Mouse (Mus musculus) liver, postnatal 0 days (tissue): ENCODE results near the gene Kiss1r. TPM values are rescaled to one million over a fixed set of nuclear protein-coding genes. Genes with fewer than 3 reads are reported as not detected.

ENCODE experiments used
- ATAC-seq: fragments of 200-750 bp; cut with Nextera tagmentation; 2 replicates; pipeline ENCODE4 v1.8.0; 2017; ENCODE audit warnings: mild to moderate bottlenecking, moderate library complexity
- DNase-seq: peaks from one replicate; pipeline ENCODE4 v3.0.0-alpha.2; 2016
- H3K27ac ChIP-seq: fragments of 300-500 bp; sonication (generic); 2 replicates; pipeline ENCODE4 v1.5.1; 2014; ENCODE audit warnings: antibody characterized with exemption, moderate library complexity, mild to moderate bottlenecking, low read depth
- H3K27me3 ChIP-seq: fragments of 300-500 bp; sonication (generic); 2 replicates; pipeline ENCODE4 v1.6.1; 2014; ENCODE audit warnings: low read length, control low read depth, mixed read lengths; ENCODE audit not compliant: insufficient read depth
- H3K36me3 ChIP-seq: fragments of 300-500 bp; sonication (generic); replicated peaks from 2 replicates; pipeline ENCODE4 v1.6.1; 2014; ENCODE audit warnings: mild to moderate bottlenecking, control low read depth, low read length, moderate library complexity, mixed read lengths; ENCODE audit not compliant: insufficient read depth
- H3K4me1 ChIP-seq: fragments of 300-500 bp; sonication (generic); 2 replicates; pipeline ENCODE4 v1.6.1; 2014; ENCODE audit warnings: antibody characterized with exemption, mild to moderate bottlenecking, control low read depth; ENCODE audit not compliant: insufficient read depth
- H3K4me2 ChIP-seq: fragments of 300-500 bp; sonication (generic); 2 replicates; pipeline ENCODE4 v1.6.1; 2014; ENCODE audit warnings: low read depth, mild to moderate bottlenecking, low read length, moderate library complexity, mixed read lengths
- H3K4me3 ChIP-seq: fragments of 300-500 bp; sonication (generic); 2 replicates; pipeline ENCODE4 v1.5.1; 2014; ENCODE audit warnings: low read depth, low read length
- H3K9ac ChIP-seq: fragments of 300-500 bp; sonication (generic); replicated peaks from 2 replicates; pipeline ENCODE4 v1.6.1; 2014; ENCODE audit warnings: mild to moderate bottlenecking, moderate library complexity
- H3K9me3 ChIP-seq: fragments of 300-500 bp; sonication (generic); 2 replicates; pipeline ENCODE4 v1.6.1; 2016; ENCODE audit warnings: mild to moderate bottlenecking, control low read depth, low read length, mixed read lengths
- CTCF ChIP-seq: sonication (generic); IDR thresholded peaks from 2 replicates; pipeline ENCODE4 v1.5.1; 2016; ENCODE audit warnings: antibody characterized with exemption, low read depth
- EP300 ChIP-seq: IDR thresholded peaks from 2 replicates; pipeline ENCODE4 v1.6.1; 2016; ENCODE audit warnings: antibody characterized with exemption, low read depth, mild to moderate bottlenecking
- WGBS: fragments of 180-500 bp; shearing (Covaris S2); extraction: QIAGEN DNeasy Blood & Tissue Kit; methylation state at CpG from one replicate; pipeline ENCODE4 v1.1.7; 2014; ENCODE audit not compliant: insufficient replicate concordance; 5-methylcytosine and 5-hydroxymethylcytosine counted together
- polyA plus RNA-seq: library from polyadenylated mRNA; unstranded; fragments of >200 nt; fragmentation: Nextera tagmentation; extraction: Ambion mirVana; gene quantifications from 2 replicates; pipeline ENCODE4 v1.2.1, GENCODE M21; 2015

The Kiss1r gene
- polyA plus RNA-seq, 1 experiment from 2014 or later = 0.34 TPM

DNA sequence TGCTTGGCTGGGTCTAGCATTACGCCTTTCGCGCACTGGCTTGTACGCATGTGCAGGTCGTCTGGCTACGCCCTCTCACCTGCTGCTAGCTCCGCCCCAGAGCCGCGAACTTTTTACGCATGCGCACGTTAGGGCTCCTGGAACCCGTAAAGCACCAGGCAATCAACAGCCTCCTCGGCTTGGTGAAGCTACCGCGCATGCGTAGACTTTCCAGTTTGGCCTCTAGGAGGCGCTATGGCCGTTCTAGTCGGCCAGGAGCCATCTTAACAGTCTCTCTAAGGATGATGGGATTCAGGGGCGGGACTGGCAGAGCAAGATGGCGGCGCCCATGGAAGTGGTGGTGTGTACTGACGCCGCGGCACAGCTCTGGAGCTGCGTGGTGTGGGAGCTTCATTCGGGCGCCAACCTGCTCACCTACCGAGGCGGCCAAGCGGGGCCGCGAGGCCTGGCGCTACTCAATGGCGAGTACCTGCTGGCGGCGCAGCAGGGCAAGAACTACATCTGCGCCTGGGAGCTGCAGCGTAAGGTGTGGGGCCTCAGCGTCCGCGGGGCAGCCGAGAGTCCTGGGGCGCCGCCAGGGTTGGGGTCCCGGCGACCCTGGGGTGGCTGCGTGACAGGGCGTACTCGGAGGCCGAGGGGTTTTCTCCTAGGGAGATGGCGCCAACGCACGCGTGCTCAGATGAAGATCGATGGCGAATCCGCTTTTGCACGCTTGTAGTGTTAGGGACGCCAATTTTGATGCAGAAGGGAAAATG is 43.3 kb downstream of the Kiss1r start, which contains the start of gene Wdr18:
Gene Wdr18, plus strand, starts transcription at position 306 of the 755 bp plus-strand sequence.
- no peaks in the 10 kb centered on the region for H3K9me3 ChIP-seq
- peak; percentile 94 for ATAC-seq
- peaks cover 15% of the 10 kb centered on the region for H3K4me1 ChIP-seq
- H3K4me3 ChIP-seq = peak within 1 kb of the TSS; percentile 98
- under 1% methylated on average over 61 of the region's 61 CpGs for WGBS
- H3K9ac ChIP-seq = peak within 1 kb of the TSS; percentile 83
- peak within 1 kb of the TSS; percentile 74 for H3K27ac ChIP-seq
- DNase-seq = peak; percentile 100
- peaks cover 17% of the 10 kb centered on the region for H3K36me3 ChIP-seq
- TF ChIP-seq CTCF (peak; percentile 100), EP300 (0 out of 2 replicates have a peak, but pooled peaks have one; percentile 14)
- H3K4me2 ChIP-seq = peak within 1 kb of the TSS; percentile 99
- H3K27me3 ChIP-seq = no peaks in the 10 kb centered on the region

GRCm38 (mm10) chr10:79960671-79961294 is 44.0 kb downstream of the Kiss1r start:
- no peak for ATAC-seq
- TF ChIP-seq EP300 (no peak), CTCF (no peak)
- H3K4me2 ChIP-seq = peak overlapping the region; percentile 99
- no peaks in the 10 kb centered on the region for H3K27me3 ChIP-seq
- no peaks in the 10 kb centered on the region for H3K9me3 ChIP-seq
- H3K4me1 ChIP-seq = peaks cover 15% of the 10 kb centered on the region
- DNase-seq = no peak
- 7% methylated on average over 10 of the region's 10 CpGs for WGBS
- H3K9ac ChIP-seq = peak overlapping the region; percentile 83
- H3K36me3 ChIP-seq = peaks cover 24% of the 10 kb centered on the region
- peak overlapping the region; percentile 98 for H3K4me3 ChIP-seq
- peak overlapping the region; percentile 52; the same call in 1 of the 2 replicates for H3K27ac ChIP-seq

DNA sequence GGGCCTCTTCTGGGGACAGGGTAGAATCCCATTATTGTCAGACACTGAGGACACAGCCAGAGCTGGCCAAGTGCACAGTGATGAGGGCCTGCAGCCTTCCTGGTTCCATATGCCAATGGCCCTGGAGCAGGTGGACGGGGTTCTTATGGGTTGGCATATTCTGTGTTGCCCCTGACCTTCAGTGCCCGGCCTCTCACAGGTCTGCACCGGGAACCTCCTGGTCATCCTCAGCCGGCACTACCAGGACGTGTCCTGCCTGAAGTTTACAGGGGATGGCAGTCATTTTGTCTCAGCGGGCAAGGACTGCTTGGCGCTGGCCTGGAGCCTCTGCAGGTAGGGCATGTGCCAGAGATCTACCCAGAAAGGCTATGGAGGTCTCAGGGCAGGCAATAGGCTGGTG is 48.0 kb downstream of the Kiss1r start:
- Histone ChIP-seq H3K27me3 (no peaks in the 10 kb centered on the region), H3K27ac (no peak overlapping the region), H3K9me3 (no peaks in the 10 kb centered on the region), H3K36me3 (peaks cover 49% of the 10 kb centered on the region), H3K4me1 (peaks cover 11% of the 10 kb centered on the region), H3K4me3 (no peak overlapping the region), H3K4me2 (no peak overlapping the region), H3K9ac (no peak overlapping the region)
- WGBS = 92% methylated on average over 7 of the region's 7 CpGs
- no peak for TF ChIP-seq CTCF
- no peak for TF ChIP-seq EP300
- ATAC-seq = no peak
- DNase-seq = no peak

DNA sequence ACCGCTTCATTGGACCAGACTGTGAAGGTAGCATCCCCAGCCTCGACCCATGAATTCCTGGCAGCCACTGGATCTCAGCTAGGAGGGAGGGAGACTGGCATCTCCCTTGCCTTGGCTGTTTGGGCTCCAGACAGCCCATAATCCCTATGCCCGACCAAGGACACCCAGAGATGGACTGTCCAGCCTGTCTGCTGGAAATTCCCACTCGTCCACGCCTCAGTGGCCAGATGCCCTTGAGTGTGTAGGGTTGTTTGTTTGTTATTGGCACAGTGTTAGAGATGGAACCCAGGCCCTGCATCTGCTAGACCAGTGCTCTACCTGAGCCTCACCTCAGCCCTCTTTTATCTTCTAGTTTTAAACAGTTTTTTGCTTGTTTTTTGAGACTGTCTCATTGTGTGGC is 48.6 kb downstream of the Kiss1r start:
- H3K36me3 ChIP-seq = peaks cover 49% of the 10 kb centered on the region
- WGBS = 80% methylated on average over 5 of the region's 5 CpGs
- H3K4me3 ChIP-seq = no peak overlapping the region
- H3K4me1 ChIP-seq = peaks cover 9% of the 10 kb centered on the region
- H3K27ac ChIP-seq = no peak overlapping the region
- H3K27me3 ChIP-seq = peaks cover 3% of the 10 kb centered on the region
- no peak for DNase-seq
- no peak overlapping the region; the same call in 1 of the 2 replicates for H3K9ac ChIP-seq
- ATAC-seq = no peak
- no peak overlapping the region for H3K4me2 ChIP-seq
- TF ChIP-seq EP300 (no peak), CTCF (no peak)
- no peaks in the 10 kb centered on the region for H3K9me3 ChIP-seq

DNA sequence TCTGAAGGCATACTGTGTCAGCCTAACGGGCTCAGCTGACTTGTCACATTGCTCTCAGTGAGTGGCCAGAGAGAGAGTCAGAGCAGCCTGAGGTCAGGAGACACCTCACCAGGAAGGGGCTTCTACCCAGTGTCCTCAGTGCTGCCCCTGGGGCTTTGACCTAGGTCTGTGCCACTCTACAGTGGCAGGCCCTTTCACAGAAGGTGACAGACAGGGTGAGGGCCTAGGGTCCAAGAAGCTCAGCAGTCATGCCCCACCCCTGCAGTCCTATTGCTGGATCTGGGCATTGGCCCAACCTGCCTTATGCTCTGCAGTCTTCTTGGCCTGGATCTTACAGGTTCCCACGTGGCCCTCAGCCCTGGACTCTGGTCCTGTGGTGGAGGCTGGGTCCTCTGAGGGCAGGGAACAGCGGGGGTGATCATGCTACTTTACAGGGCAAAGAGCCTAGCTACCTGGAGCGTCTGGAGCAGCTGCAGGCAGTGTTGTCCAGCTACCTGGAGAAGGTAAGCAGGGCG is 50.2 kb downstream of the Kiss1r start:
- H3K4me1 ChIP-seq = no peaks in the 10 kb centered on the region
- peaks cover 45% of the 10 kb centered on the region for H3K36me3 ChIP-seq
- H3K4me2 ChIP-seq = no peak overlapping the region
- WGBS = 84% methylated on average over 5 of the region's 5 CpGs
- DNase-seq (no peak), ATAC-seq (no peak)
- no peaks in the 10 kb centered on the region for H3K9me3 ChIP-seq
- H3K9ac ChIP-seq = no peak overlapping the region
- peaks cover 19% of the 10 kb centered on the region for H3K27me3 ChIP-seq
- H3K4me3 ChIP-seq = no peak overlapping the region
- H3K27ac ChIP-seq = no peak overlapping the region
- TF ChIP-seq EP300 (no peak), CTCF (no peak)

GRCm38 (mm10) chr10:79968181-79968580 is 51.4 kb downstream of the Kiss1r start:
- Histone ChIP-seq H3K4me3 (no peak overlapping the region), H3K4me1 (peaks cover 3% of the 10 kb centered on the region; the same call in 1 of the 2 replicates), H3K4me2 (no peak overlapping the region), H3K36me3 (peaks cover 37% of the 10 kb centered on the region), H3K27me3 (peaks cover 23% of the 10 kb centered on the region), H3K9ac (no peak overlapping the region), H3K9me3 (no peaks in the 10 kb centered on the region), H3K27ac (no peak overlapping the region)
- TF ChIP-seq EP300 (no peak), CTCF (no peak)
- DNase-seq = no peak
- no peak for ATAC-seq
- 86% methylated on average over 1 of the region's 1 CpGs for WGBS
